Mouse (Mus musculus): ENCODE measurements around the gene Tjap1. TPM values are rescaled to one million over a fixed set of nuclear protein-coding genes. Genes with fewer than 3 reads are reported as not detected.

The Tjap1 gene
- total RNA-seq, 2 experiments from 2014 or later: 54.0 to 56.3 TPM

Small RNA genes within 50 kb of the gene (microRNA-seq; reads per million reads assigned to microRNA genes)
- 0 reads per million in 2 experiments for gene Mir693

Other genes with a start within 250 kb of the Tjap1 start
- 100 to 1,000 TPM; 121 to 129 TPM for gene Mrps18a, start 172.0 kb downstream of the Tjap1 start, total RNA-seq (2021)
- 1 to 10 TPM; 1.3 to 2.3 TPM for gene Rsph9, start 138.8 kb downstream of the Tjap1 start, total RNA-seq (2021)
- gene Mad2l1bp, start 129.5 kb downstream of the Tjap1 start, total RNA-seq (2021): 10 to 100 TPM; 18.5 to 21.6 TPM
- 10 to 100 TPM; 83.5 to 84.8 TPM for gene Gtpbp2, start 122.0 kb downstream of the Tjap1 start, total RNA-seq (2021)
- gene Polh, start 80.4 kb downstream of the Tjap1 start, total RNA-seq (2021): 10 to 100 TPM; 11.6 to 15.9 TPM
- 10 to 100 TPM; 21.6 to 27.4 TPM for gene Xpo5, start 80.2 kb downstream of the Tjap1 start, total RNA-seq (2021)
- gene Polr1c, start 35.0 kb downstream of the Tjap1 start, total RNA-seq (2021): 10 to 100 TPM; 23.8 to 26.9 TPM
- 10 to 100 TPM; 69.3 to 75.1 TPM for gene Yipf3, start 34.9 kb downstream of the Tjap1 start, total RNA-seq (2021)
- under 1 TPM; 0.38 to 0.40 TPM for gene Lrrc73, start 29.5 kb downstream of the Tjap1 start, total RNA-seq (2021)
- 1 to 10 TPM in 1 of 2 experiments, under 1 TPM in 1; 0.57 to 1.0 TPM for gene Dlk2, start 14.4 kb upstream of the Tjap1 start, total RNA-seq (2021)
- gene Abcc10, start 45.3 kb upstream of the Tjap1 start, total RNA-seq (2021): 1 to 10 TPM; 5.4 to 6.1 TPM
- 10 to 100 TPM; 22.5 to 25.3 TPM for gene Zfp318, start 100.7 kb upstream of the Tjap1 start, total RNA-seq (2021)
- under 1 TPM in 1 of 2 experiments, not detected in 1; 0.26 TPM for gene Crip3, start 145.9 kb upstream of the Tjap1 start, total RNA-seq (2021)
- gene Slc22a7, start 155.4 kb upstream of the Tjap1 start, total RNA-seq (2021): not detected
- gene Ttbk1, start 204.6 kb upstream of the Tjap1 start, total RNA-seq (2021): under 1 TPM; 0.40 to 0.48 TPM
- gene Dnph1, start 213.7 kb upstream of the Tjap1 start, total RNA-seq (2021): 1 to 10 TPM; 3.7 to 4.0 TPM

All from heart, postnatal 10 days (tissue).